Mouse (Mus musculus) layer of hippocampus, adult 8-10 months (tissue): ENCODE data around the gene Ncoa3. TPM values are rescaled to one million over a fixed set of nuclear protein-coding genes. Genes with fewer than 3 reads are reported as not detected.

Source experiments
- DNase-seq, 2 experiments: peaks; one replicate each; pipeline ENCODE4 v3.0.0; 2022; ENCODE audit warnings: low spot score in 2 of 2
- total RNA-seq, 4 experiments: library from RNA; stranded (reverse); gene quantifications; 2 replicates each; pipeline ENCODE4 v1.2.4; 2022

Ncoa3 gene
- total RNA-seq, 4 experiments from 2014 or later, result 33.9 to 41.1 (median 36.3) TPM

DNA sequence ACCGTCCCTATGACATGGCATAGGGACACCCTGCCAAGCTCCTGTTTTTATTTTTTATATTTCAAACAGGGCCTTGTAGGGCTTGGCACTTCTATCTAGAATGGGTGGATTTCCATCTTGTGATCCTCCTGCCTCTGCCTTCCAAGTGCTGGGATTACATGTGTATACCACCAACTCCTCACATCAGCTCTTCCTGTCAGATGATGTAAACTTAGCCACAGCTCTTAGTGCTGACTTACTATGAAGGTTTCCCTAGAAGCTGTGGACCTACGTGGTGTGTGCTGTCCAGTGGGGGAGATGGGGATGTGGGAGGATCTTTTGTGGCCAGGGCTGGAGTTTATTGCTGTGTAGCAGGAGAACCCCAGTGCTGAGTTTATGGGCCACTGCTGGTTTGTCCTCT, 8.9 kb downstream of the Ncoa3 start:
- DNase-seq, result no peak

DNA sequence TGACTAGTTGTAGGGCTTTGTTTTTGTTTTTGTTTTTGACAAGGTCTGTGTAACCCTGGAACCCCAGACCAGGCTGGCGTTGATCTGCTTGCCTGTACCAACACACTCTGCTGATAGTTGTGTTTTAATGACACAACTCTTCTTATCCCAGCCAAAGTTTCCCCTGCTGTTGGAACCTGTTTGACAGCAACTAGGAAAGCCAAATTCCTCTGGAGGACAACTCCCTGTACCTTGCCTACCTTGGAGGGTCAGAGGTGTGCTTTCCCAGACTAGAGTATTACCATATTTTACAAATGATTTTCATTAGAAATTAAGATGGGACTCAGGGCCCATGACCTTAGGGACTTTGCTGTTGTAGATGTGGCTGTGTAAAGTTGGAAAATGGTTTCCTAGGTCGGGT, 9.3 kb downstream of the Ncoa3 start:
- no peak for DNase-seq

DNA sequence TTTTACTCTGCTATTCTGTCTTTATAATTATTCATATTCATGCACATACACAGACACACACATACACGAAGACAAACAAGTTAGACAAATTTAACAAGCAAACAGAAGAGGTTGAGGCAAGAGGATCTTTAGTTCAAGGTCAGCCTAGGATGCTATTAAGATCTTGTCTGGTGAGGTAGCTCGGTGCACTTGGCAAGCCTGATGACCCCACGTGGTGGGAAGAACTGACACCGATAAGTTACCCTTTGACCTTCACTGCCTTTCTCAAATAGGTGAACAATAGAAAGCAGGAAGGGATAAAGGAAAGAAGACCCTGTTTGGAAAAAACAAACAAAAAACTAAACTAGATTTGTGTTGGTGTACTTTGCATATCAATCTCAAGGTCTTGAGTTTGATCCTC, 10.0 kb downstream of the Ncoa3 start:
- DNase-seq, result no peak

DNA sequence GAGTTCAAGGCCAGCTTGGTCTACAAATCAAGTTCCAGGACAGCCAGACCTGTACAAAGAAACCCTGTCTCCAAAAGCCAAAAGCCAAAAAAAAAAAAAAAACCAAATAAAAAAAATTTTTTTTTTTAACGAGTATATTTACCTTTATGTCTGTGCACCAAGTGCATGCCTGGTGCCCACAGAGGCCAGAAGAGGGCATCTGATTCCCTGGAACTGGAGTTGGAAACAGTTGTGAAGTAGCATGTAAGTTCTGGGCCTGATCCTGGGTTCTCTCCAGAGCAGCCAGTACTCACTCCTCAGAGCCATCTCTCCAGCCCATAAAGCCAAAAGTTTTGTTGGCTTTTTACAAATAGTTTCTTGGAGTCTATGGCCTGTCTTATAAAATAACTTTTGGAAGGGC, 10.6 kb downstream of the Ncoa3 start:
- no peak for DNase-seq

DNA sequence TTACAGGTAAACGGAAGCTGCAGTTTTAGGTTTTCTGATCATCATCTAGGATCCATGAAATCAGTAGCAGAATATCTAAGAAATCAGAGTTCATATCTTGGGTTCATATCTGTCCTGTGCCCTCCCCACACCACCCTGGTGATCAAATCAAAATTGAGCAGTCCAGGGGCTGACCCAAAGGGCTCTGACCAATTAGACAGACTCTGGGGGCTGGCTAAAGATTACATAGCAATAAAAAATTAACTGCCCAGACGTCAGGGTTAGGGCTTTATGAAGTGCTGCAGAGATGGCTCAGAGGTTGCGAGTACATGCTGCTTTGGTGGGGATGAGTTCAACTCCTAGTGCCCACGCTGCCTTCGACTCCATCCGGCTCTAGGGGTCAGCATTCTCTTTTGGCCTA, 14.6 kb downstream of the Ncoa3 start:
- no peak for DNase-seq

DNA sequence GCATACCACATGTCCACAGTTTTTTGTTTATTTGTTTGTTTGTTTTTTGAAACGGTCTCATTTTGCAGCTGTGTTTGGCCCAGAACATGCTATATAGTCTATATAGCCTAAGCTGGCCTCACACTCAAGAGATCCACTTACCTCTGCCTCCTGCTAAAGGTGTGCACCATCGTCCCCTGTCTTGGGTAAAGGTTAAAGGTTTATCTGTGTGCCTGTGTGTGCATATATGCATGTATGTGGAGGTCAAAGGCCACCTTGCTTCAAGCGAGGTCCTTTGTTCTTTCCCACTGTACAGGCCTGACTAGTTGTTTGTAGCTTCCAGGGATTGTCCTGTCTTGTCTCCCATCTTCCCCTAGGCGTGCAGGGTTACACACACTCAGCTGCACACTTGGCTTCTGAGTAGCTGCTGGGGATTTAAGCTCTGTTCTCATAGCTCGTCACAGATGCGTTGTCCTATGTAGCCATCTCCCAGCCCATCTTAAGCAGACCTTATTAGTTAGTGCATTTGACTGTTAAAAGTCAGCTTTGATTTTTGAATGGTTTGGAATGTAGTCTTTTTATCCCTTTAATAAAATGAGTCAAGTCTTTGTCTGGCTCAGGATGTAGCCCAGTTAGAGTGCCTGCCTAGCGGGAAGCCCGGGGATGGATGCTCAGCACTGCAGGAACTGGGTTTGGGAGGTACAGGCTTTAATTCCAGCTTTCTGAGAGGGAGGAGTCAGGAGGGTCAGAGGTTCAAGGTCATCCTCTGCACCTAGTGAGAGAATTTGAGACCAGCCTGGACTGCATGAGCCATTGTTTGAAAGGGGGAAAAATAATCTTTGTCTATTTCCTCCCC, 16.3 kb downstream of the Ncoa3 start:
- no peak for DNase-seq

DNA sequence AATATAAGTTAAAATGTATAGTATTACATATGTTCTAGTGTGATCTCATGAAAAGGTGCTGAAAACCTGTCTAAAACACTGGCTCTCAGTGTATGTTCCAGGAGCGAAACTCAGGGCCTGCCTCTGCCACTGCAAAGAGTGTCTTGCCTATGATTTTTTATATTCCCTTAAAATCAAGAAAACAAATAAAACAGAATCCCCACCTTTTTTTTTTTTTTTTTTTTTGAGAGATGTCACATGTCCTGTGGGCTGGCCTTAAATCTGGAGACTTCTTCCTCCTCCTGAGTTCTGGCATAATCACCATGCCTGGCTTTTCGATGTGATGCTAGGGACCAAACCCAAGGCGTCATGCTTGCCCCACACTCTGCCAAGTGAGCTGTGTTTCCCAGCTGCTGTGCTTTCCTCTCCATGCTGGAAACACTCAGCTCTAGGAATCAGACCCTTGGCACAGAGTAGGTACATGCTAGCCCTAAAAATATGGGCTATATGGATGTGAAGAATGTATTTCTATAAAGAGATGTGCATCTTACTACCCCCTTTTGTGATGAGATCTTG, 17.0 kb downstream of the Ncoa3 start:
- peak; percentile 38 to 39 for DNase-seq

DNA sequence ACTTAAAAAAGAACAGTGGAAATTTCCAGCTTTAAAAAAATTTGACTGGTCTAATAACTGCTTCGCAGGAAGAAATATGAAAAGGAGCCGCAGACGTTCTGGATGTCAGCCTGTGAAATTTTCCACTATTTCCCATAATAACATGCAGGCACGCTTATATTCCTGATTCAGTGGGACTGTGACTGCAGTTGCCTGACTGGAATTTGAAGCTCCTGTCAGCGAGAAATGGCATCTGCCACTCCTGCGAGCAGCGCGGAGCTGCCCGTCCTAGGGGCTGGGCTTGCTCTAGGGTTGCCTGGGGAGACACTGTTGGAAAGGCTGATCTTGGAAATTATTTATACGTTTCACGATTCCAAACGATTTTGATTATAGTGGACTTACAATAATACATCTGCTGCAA, 17.9 kb downstream of the Ncoa3 start:
- peak in 1 of 2 experiments; percentile 34 for DNase-seq

DNA sequence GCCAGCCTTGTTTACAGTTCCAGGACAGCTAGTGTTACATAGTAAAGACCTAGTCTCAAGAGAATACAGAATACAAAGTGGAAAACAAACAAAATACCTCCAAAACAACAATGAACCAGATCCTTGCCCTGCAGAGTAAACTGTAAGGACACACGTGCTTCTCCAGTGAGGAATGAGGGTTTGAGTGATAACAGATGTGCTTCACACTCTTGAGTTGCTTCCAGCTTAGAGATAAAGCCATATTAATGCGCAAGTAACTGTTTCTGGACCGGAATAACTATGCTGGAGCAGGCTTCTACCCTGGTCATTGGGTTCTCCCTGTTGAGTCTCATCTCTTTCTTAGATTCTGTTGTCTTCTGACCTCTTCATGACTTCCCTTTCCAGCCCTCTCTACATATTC, 19.0 kb downstream of the Ncoa3 start:
- DNase-seq, result no peak

DNA sequence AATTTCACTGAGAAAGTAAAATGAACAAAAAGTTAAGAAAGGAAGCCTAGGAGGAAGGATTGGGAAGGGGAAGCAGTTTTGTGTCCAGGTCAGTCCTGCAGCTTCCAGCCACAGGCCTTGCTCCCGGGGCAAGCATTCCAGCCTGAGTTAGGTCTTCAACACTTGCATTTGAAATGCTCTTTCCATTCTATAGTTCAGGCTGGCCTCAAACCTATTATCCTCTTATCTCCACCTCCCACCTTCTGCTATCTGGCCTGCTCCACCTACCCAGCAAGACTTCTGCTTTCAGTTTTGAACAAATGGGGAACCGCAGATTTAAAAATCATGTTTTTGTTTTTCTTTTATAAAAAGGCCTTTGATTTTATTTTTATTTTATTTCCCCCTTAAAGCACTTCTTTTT, 19.7 kb downstream of the Ncoa3 start:
- DNase-seq, result no peak

DNA sequence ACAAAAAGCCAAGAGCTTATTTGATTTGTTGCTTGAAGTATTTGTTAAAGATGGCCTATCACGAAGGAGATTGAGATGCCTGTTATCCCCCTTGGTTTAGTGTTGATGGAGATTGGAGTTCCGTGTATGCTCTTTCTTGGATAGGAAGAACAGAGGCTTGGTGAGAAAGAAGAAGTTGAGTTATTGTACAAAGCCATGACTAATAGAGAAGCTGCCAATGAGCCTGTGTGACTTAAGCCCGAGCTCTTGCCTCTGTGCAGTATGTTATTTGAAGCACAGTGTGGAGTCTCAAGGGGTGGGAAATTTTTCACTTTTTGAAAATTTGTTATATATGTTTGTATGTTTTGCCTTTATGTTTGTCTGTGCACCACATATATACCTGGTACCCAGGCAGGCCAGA, 26.3 kb downstream of the Ncoa3 start:
- DNase-seq, result no peak

DNA sequence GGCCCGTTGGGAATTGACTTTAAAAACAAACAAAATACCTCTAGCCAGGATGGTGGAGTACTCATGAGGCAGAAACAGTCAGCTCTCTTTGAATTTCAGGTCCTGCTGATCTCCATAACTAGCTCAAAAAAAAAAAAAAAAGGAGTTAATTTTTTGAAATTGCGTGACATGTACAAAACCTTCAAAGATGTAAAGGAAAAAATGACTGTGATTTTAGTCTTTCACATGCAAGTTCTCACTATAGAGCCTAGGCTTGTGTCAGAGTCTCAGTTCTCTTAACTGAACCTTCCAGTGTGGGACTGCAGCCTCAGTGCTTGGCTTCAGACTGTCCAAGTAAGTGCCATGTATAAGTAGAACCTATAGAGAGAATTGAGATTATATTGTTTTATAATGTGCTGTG, 27.6 kb downstream of the Ncoa3 start:
- DNase-seq, result no peak

DNA sequence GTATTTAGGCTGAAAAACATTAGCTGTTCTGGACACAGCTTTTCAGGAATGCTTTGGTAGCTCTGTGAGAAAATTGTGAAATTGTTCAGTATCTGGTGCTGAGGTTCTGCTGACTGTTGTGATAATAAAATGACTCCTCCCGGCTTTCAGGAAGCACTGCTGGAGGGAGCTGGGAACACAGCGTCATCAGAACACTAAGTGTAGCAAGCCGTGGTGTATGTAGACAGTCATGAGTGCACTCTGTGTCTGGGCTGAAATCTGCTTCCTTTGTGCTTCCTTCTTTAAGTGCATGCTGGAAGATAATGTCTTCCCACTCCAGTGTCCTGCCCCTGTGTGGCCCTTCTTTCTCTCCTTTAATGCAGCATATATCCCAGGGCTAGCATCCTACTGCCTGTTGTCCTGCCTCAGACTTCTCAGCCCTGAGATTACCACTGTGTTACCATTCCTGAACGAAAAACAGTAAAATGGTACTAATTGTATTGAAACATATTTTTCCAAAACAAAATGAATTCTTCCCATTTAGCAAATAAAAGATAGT, 28.7 kb downstream of the Ncoa3 start:
- no peak for DNase-seq

DNA sequence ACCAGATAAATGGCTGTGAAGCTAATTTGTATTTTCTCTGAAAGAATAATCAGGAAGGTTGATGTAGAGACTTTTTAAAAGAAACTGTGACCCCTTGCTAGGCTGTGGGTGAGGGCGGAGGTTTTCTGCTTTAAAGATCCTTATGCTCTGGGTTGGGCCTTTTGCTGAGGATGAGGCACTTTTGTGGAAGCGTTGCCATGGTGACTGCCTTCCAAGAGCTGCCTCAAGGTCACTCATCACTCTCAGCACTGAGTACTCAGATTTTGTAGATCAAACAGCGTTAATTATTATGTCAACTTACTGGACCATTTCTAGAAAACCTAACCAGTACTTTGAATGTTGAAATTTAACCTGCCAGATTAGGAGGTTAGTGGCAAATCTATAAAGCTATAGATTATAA, 29.2 kb downstream of the Ncoa3 start:
- peak in 1 of 2 experiments; percentile 33 for DNase-seq

DNA sequence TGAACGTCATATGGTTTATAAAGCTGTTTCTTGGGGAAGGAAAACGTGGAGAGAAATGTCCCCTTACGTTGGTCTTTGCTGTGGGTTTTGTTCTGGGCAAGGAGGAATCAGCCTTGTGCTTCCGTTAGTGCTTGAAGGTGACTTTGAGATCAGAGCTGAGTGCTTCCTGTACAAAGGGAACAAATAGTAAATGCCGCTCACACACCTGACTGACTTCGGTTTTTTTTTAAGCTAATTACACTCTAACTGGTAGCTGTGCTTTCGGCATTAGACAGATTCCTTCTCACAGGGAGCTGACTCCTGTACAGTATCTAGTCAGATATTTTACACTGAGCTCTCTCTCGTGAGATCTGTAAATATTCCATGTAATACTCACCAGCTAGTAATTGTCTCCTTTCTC, 29.9 kb downstream of the Ncoa3 start:
- DNase-seq, result no peak

DNA sequence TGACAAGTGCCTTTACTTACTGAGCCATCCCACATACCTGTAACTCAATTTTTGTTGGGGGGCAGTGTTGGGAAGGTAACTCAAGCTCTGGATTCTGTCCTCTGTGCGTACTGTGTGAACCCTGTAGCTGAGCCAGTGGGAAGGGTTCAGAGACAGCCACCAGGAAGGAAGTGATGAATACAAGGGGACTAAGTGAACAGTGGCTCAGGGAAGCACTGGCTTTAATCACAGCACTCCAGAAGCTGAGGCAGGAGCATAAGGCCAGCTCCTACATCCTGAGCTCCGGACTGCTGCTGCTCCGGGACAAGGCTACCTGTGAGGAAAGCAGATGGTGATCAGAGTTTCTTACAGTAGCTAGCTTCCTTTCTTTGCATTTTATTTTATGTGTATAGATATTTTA, 31.6 kb downstream of the Ncoa3 start:
- DNase-seq, result no peak

DNA sequence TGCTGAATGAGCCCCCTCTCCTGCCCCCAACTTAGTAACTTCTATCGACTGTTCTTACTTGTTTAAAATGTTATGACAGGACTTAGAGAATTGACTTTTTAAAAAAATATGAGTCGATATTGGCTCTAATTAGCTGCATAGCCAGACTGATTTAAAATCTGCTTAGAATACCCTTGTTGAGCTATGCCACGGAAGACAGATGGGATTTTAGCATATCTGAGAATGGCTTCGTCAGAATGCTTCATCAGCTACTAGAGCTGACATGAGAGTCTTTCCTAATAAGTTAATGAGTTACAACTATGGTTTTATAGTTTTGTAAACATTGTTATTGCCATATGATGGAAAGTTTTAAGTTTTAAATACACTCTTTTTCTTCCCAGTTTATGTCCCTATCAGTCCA, 32.2 kb downstream of the Ncoa3 start:
- DNase-seq, result no peak

DNA sequence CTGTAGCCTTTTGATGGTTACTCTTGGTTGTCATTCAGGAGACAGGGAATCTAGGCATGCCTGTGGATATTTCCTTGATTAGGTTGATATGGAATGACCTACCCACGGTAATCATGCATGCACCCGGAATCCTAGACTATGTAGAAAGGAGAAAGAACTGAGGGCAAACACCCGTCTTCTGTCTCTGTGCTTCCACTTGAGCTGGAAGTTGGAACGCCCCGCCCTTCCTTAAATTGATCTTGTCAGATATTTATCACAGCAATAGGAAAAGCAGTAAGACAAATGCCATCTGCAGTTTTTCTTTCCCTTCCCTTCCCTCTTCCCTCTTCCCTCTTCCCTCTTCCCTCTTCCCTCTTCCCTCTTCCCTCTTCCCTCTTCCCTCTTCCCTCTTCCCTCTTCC, 33.5 kb downstream of the Ncoa3 start:
- no peak for DNase-seq

DNA sequence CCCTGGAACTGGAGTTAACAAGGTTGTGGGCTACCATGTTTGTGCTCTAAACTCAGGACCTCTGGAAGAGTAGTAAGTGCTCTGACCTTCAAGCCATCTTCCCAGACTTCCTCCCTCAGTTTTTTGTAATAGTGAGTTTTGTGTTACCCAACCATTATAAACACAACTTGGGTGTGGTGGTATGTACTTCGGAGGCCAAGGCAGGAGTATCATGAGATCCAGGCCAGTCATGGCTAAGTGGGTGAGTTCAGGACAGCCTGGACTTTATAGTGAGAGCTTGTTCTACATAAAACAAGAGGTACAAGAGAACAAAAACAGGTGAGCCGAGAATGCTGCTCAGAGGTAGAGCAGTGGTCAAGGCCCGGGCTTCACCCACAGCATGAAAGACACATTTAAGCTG, 35.4 kb downstream of the Ncoa3 start:
- no peak for DNase-seq

DNA sequence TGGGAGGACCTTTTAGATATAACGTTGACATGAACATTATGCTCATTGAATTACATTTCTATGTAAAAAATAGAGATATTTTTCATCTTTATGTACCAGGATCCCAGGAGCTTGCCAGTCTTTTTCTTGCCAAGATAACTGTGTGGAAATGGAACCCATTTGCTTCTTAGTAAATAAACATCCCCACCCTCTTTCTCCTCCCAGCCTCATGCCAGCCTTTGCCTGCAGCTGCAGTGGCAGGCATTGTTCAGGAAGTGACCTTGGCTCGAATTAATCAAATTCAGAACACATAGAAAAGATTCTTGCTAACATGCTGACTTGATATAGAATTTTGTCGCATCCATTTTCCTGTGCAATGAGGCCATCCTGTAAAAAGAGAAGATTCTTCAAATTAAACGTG, 36.8 kb downstream of the Ncoa3 start:
- no peak for DNase-seq

DNA sequence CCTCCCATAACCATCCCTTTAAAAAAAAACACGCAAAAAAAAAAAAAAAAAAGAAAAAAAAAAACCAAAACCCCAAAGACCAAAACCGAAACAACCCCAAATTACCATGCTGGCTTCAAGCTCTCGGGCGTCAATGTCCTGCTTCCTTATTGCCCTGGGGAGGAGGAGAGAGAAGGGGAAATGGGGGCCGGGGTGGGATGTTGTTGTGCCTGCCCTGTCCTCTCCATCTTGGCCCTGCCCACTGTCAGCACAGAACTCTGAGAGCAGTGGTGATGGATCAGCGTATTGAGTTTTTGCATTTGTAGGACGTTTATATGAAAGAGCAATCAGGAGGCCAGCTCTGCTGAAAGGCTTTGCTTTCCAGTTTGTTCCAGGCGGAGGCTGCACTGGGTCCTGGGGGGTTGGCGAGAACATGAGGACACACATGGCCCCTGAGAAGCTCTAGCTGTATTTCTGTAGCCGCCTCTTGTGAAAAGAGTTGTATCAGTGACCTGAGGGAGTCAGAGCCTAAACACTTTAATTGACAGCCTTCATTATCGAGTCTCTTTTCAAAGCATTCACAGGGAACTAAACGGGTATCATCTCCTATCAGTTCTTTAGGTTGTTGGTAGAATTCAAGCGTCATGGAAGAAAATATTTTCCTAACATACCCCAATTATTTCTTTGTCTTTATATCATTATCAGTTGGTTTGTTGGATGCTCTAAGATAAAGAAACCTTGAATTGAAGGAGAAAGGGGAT, 38.0 kb downstream of the Ncoa3 start:
- no peak for DNase-seq
